In genomic region chr15:25245631-25246030, GRCm38 (mm10) we compare ENCODE assay signal across 19 mouse cellular contexts.
DNase-seq lines count a peak whose midpoint lies in the region; ATAC-seq lines count a peak whose summit lies in the region.
"Had no signal": no experiment of that assay in that cellular context is flagged by ENCODE, and none has a peak within 500 bp of the region (broad histone marks: within the 10 kb centered on the region; RNA-seq: fewer than 3 reads in every experiment).

No protein-coding gene starts in this region.

- WGBS in midbrain, embryonic 11.5 days: 91% methylated on average over 8 of the region's 8 CpGs
- 91% methylated on average over 8 of the region's 8 CpGs for WGBS in midbrain, embryonic 14.5 days

- no peaks in the 10 kb centered on the region for H3K36me3 ChIP-seq in midbrain, embryonic 11.5 days (ENCODE audit: control insufficient read depth, insufficient read depth, low read length)
- H3K36me3 ChIP-seq in midbrain, embryonic 14.5 days (ENCODE audit: control insufficient read depth, insufficient read depth, low read length): no peaks in the 10 kb centered on the region
- H3K36me3 ChIP-seq: G1E had no signal

- no peak overlapping the region for H3K27ac ChIP-seq in midbrain, embryonic 11.5 days (ENCODE audit: low read depth, low read length)
- no peak overlapping the region for H3K27ac ChIP-seq in midbrain, embryonic 14.5 days (replicated peaks; ENCODE audit: low read depth, low read length)

- no peak for ATAC-seq in midbrain, embryonic 11.5 days (ENCODE audit: low FRiP score)
- ATAC-seq in midbrain, embryonic 14.5 days (ENCODE audit: low FRiP score, low TSS enrichment): no peak
- ATAC-seq: activated CD4-positive, CD25-positive, alpha-beta regulatory T cell, adult 4 months; CD4-positive, CD25-positive, alpha-beta regulatory T cell, adult 4 months; Patski had no signal

- no peak overlapping the region for H3K4me2 ChIP-seq in midbrain, embryonic 11.5 days
- no peak overlapping the region for H3K4me2 ChIP-seq in midbrain, embryonic 14.5 days (ENCODE audit: low read length)

- H3K9ac ChIP-seq in midbrain, embryonic 11.5 days (ENCODE audit: low read length): no peak overlapping the region
- H3K9ac ChIP-seq in midbrain, embryonic 14.5 days (replicated peaks; ENCODE audit: low read length): no peak overlapping the region

- no peaks in the 10 kb centered on the region for H3K27me3 ChIP-seq in midbrain, embryonic 11.5 days (ENCODE audit: control insufficient read depth, insufficient read depth, low read length)
- H3K27me3 ChIP-seq in midbrain, embryonic 14.5 days (ENCODE audit: control insufficient read depth, insufficient read depth, low read length): no peaks in the 10 kb centered on the region
- H3K27me3 ChIP-seq: CH12.LX, Patski had no signal

- H3K9me3 ChIP-seq in midbrain, embryonic 11.5 days (ENCODE audit: control insufficient read depth, low read length): no peaks in the 10 kb centered on the region
- no peaks in the 10 kb centered on the region for H3K9me3 ChIP-seq in midbrain, embryonic 14.5 days (ENCODE audit: control insufficient read depth, low read length)

- no peaks in the 10 kb centered on the region for H3K4me1 ChIP-seq in midbrain, embryonic 11.5 days (ENCODE audit: control insufficient read depth, insufficient read depth, low read length)
- H3K4me1 ChIP-seq in midbrain, embryonic 14.5 days (ENCODE audit: control insufficient read depth, insufficient read depth, low read length): no peaks in the 10 kb centered on the region

- no peak overlapping the region for H3K4me3 ChIP-seq in midbrain, embryonic 11.5 days (ENCODE audit: low read depth, low read length)
- H3K4me3 ChIP-seq in midbrain, embryonic 14.5 days (replicated peaks; ENCODE audit: low read depth, low read length): no peak overlapping the region

- DNase-seq in heart, adult 11 months: peak; percentile 55
- no peak for DNase-seq in heart, adult 9 months (ENCODE audit: low spot score in 2 of 2)
- peak; percentile 70 for DNase-seq in midbrain, embryonic 11.5 days (ENCODE audit: low spot score, missing footprints)
- no peak for DNase-seq in midbrain, embryonic 14.5 days
- DNase-seq: adrenal gland, adult 2 months; adrenal gland, adult 8-10 months; adrenal gland, postnatal 10 days; adrenal gland, postnatal 14 days; adrenal gland, postnatal 25 days; adrenal gland, postnatal 36 days; B cell, adult 2 months; cerebellum, adult 11 months; cerebellum, adult 11-12 months; cerebellum, adult 18-20 months had no signal

Comparison
In these comparisons a context has a peak if more than half of its experiments do, and no peak if none do; other contexts are left out.
1. DNase-seq: peak in heart, adult 11 months (single experiment) and midbrain, embryonic 11.5 days (single experiment); none in heart, adult 9 months (0 of 2) and midbrain, embryonic 14.5 days (single experiment).